ENCODE assay signal across 19 mouse cellular contexts in the genomic region with DNA sequence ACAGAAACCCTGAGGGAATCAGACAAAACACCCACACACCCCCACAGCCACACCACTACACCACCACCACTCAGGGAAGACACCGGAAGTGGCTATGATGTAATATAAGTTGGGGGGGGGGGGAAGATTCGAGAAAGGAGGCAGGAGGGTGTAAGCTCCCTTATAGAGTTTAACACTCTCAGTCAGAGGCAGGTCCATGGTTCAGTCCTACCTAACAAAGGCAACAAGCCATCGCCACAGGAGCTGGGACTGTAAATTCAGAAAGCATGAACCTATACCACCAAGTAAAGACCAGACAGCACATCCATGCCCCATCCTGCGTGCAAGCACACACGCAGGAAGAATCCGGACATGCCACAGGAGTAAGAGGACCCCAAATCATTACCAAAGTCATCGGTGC. TPM values are rescaled to one million over a fixed set of nuclear protein-coding genes. Genes with fewer than 3 reads are reported as not detected.
DNase-seq lines count a peak whose midpoint lies in the region; ATAC-seq and TF ChIP-seq lines count a peak whose summit lies in the region.
"Had no signal": no experiment of that assay in that cellular context is flagged by ENCODE, and none has a peak within 500 bp of the region (broad histone marks: within the 10 kb centered on the region; RNA-seq: fewer than 3 reads in every experiment).

A gene (plus strand): TSS at position 301 of the 400 bp plus-strand sequence.

- H3K27me3 ChIP-seq in heart, embryonic 11.5 days (ENCODE audit: control insufficient read depth, insufficient read depth, low read length) = no peaks in the 10 kb centered on the region
- no peaks in the 10 kb centered on the region for H3K27me3 ChIP-seq in forebrain, embryonic 14.5 days (replicated peaks; ENCODE audit: control insufficient read depth, insufficient read depth, low read length)
- no peaks in the 10 kb centered on the region for H3K27me3 ChIP-seq in hindbrain, postnatal 0 days (ENCODE audit: insufficient read depth, low read length)
- H3K27me3 ChIP-seq: CH12.LX; embryonic facial prominence, embryonic 13.5 days; liver, embryonic 13.5 days; Patski had no signal

- ATAC-seq in heart, embryonic 11.5 days (replicated peaks; ENCODE audit: insufficient number of reproducible peaks, low FRiP score, low TSS enrichment) = no peak
- no peak for ATAC-seq in forebrain, embryonic 14.5 days
- ATAC-seq in hindbrain, postnatal 0 days = no peak
- ATAC-seq: intestine, embryonic 16.5 days; Patski had no signal

- TF ChIP-seq CTCF in layer of hippocampus, adult 2 months (conservative IDR thresholded peaks at IDR 0.05) = no peak
- no peak for TF ChIP-seq CTCF in hindbrain, postnatal 0 days (IDR thresholded peaks at IDR 0.05; ENCODE audit: low read depth)

- no peaks in the 10 kb centered on the region for H3K9me3 ChIP-seq in heart, embryonic 11.5 days (replicated peaks; ENCODE audit: control insufficient read depth, low read length)
- H3K9me3 ChIP-seq in forebrain, embryonic 14.5 days (replicated peaks; ENCODE audit: control insufficient read depth, low read length) = no peaks in the 10 kb centered on the region
- no peaks in the 10 kb centered on the region for H3K9me3 ChIP-seq in hindbrain, postnatal 0 days (ENCODE audit: low read length)
- H3K9me3 ChIP-seq: embryonic facial prominence, embryonic 13.5 days; liver, embryonic 13.5 days had no signal

- H3K36me3 ChIP-seq in heart, embryonic 11.5 days (ENCODE audit: control insufficient read depth, insufficient read depth, low read length) = peaks cover 10% of the 10 kb centered on the region; the same call in 1 of the 2 replicates
- H3K36me3 ChIP-seq in forebrain, embryonic 14.5 days (ENCODE audit: control insufficient read depth, insufficient read depth, low read length) = peaks cover 53% of the 10 kb centered on the region
- peaks cover 17% of the 10 kb centered on the region; the same call in 1 of the 2 replicates for H3K36me3 ChIP-seq in hindbrain, postnatal 0 days (ENCODE audit: insufficient read depth, low read length)
- H3K36me3 ChIP-seq: liver, embryonic 13.5 days had no signal

- no peak within 1 kb of the TSS for H3K9ac ChIP-seq in heart, embryonic 11.5 days (ENCODE audit: low read depth, low read length)
- 0 out of 2 replicates have a peak within 1 kb of the TSS, but pooled peaks have one; percentile 8 for H3K9ac ChIP-seq in forebrain, embryonic 14.5 days (ENCODE audit: low read length)
- H3K9ac ChIP-seq in hindbrain, postnatal 0 days (replicated peaks; ENCODE audit: low read length) = no peak within 1 kb of the TSS
- H3K9ac ChIP-seq: embryonic facial prominence, embryonic 13.5 days; liver, embryonic 13.5 days had no signal

- H3K4me2 ChIP-seq in heart, embryonic 11.5 days = no peak within 1 kb of the TSS
- H3K4me2 ChIP-seq in forebrain, embryonic 14.5 days (ENCODE audit: low read length) = no peak within 1 kb of the TSS
- H3K4me2 ChIP-seq in hindbrain, postnatal 0 days (ENCODE audit: low read depth, low read length) = no peak within 1 kb of the TSS
- H3K4me2 ChIP-seq: embryonic facial prominence, embryonic 13.5 days; liver, embryonic 13.5 days had no signal

- 78% methylated on average over 7 of the region's 7 CpGs for WGBS in heart, embryonic 11.5 days (ENCODE audit: insufficient replicate concordance)
- WGBS in forebrain, embryonic 14.5 days = 87% methylated on average over 7 of the region's 7 CpGs
- 84% methylated on average over 7 of the region's 7 CpGs for WGBS in hindbrain, postnatal 0 days

- DNase-seq in heart, postnatal 4 days = no peak
- DNase-seq in layer of hippocampus, adult 2 months (ENCODE audit: low spot score in 2 of 2) = no peak
- no peak for DNase-seq in layer of hippocampus, adult 18-20 months (ENCODE audit: low spot score in 2 of 2)
- DNase-seq in forebrain, embryonic 14.5 days (ENCODE audit: low spot score) = no peak
- DNase-seq in hindbrain, postnatal 0 days (ENCODE audit: low spot score) = no peak
- no peak for DNase-seq in adrenal gland, postnatal 10 days
- DNase-seq: gastrocnemius, postnatal 36 days; kidney, postnatal 10 days; liver, embryonic 13.5 days; lung, postnatal 10 days had no signal

- peaks cover 27% of the 10 kb centered on the region for H3K4me1 ChIP-seq in heart, embryonic 11.5 days (ENCODE audit: control insufficient read depth, insufficient read depth, low read length)
- 0 out of 2 replicates have a peak, but pooled peaks cover 2% of the 10 kb centered on the region for H3K4me1 ChIP-seq in forebrain, embryonic 14.5 days (ENCODE audit: control insufficient read depth, insufficient read depth, low read length)
- 0 out of 2 replicates have a peak, but pooled peaks cover 3% of the 10 kb centered on the region for H3K4me1 ChIP-seq in hindbrain, postnatal 0 days (ENCODE audit: insufficient read depth, low read length)
- H3K4me1 ChIP-seq: embryonic facial prominence, embryonic 13.5 days; liver, embryonic 13.5 days had no signal

- no peak within 1 kb of the TSS for H3K4me3 ChIP-seq in heart, embryonic 11.5 days (ENCODE audit: low read depth, low read length)
- H3K4me3 ChIP-seq in layer of hippocampus, adult 2 months = peak within 1 kb of the TSS; percentile 31; the same call in 1 of the 2 replicates
- no peak within 1 kb of the TSS for H3K4me3 ChIP-seq in forebrain, embryonic 14.5 days (ENCODE audit: low read depth, low read length)
- H3K4me3 ChIP-seq in hindbrain, postnatal 0 days (ENCODE audit: low read length) = no peak within 1 kb of the TSS
- H3K4me3 ChIP-seq: embryonic facial prominence, embryonic 13.5 days; liver, embryonic 13.5 days had no signal

- peak within 1 kb of the TSS; percentile 2 for H3K27ac ChIP-seq in heart, embryonic 11.5 days (ENCODE audit: low read depth, low read length)
- H3K27ac ChIP-seq in layer of hippocampus, adult 2 months = peak within 1 kb of the TSS; percentile 83
- peak within 1 kb of the TSS; percentile 35; the same call in 1 of the 2 replicates for H3K27ac ChIP-seq in forebrain, embryonic 14.5 days (ENCODE audit: low read depth, low read length)
- peak within 1 kb of the TSS; percentile 56; the same call in 1 of the 2 replicates for H3K27ac ChIP-seq in hindbrain, postnatal 0 days
- H3K27ac ChIP-seq: embryonic facial prominence, embryonic 13.5 days; liver, embryonic 13.5 days had no signal

RNA-seq across cellular contexts. Expression of the gene that starts here (rescaled TPM):
- 0.21 TPM in 1 of 2 replicates, not detected in the other for polyA plus RNA-seq in heart, embryonic 11.5 days (2014; fragmentation: Nextera tagmentation; extraction: Ambion mirVana)
- total RNA-seq in heart, postnatal 4 days (2021) = not detected
- not detected for total RNA-seq in layer of hippocampus, adult 2 months (2021)
- not detected for total RNA-seq in layer of hippocampus, adult 18-20 months (2021)
- 0.31 TPM in 1 of 2 replicates, not detected in the other for polyA plus RNA-seq in forebrain, embryonic 14.5 days (2014; fragmentation: Nextera tagmentation; extraction: Ambion mirVana)
- total RNA-seq in hindbrain, postnatal 0 days (2014; rRNA removed) = not detected in 2 replicates
- not detected in 2 replicates for polyA plus RNA-seq in hindbrain, postnatal 0 days (2015; fragmentation: Nextera tagmentation; extraction: Ambion mirVana)
- total RNA-seq in adrenal gland, postnatal 10 days (2021) = not detected
- total RNA-seq: CH12.LX; gastrocnemius, postnatal 36 days; layer of hippocampus, postnatal 10 days; left cerebral cortex, postnatal 36 days had no signal
- polyA plus RNA-seq: embryonic facial prominence, embryonic 13.5 days; frontal cortex, adult 2 months; intestine, embryonic 16.5 days; liver, embryonic 13.5 days; Patski; thymus, postnatal 0 days had no signal

Comparison
In these comparisons a context has a peak if more than half of its experiments do, and no peak if none do; other contexts are left out.
1. H3K27ac ChIP-seq: peak in every context shown above with its lines; median percentile 83 in layer of hippocampus, adult 2 months; 56 in hindbrain, postnatal 0 days; 35 in forebrain, embryonic 14.5 days; 2 in heart, embryonic 11.5 days.